Mouse (Mus musculus) ES-Bruce4 (cell line): ENCODE measurements at regions not wholly inside any gene's neighbourhood (a gene's known extent, or its start where the extent isn't known, plus 50 kb on each side); places are given as distances from the start of the nearest gene placed in this dataset.

Source experiments
- H3K27ac ChIP-seq: 2 replicates; pipeline ENCODE4 v1.5.1; 2012; ENCODE audit warnings: low read length, inconsistent platforms; ENCODE audit not compliant: insufficient read depth
- H3K27me3 ChIP-seq: 2 replicates; pipeline ENCODE4 v1.6.1; 2012; ENCODE audit warnings: mild to moderate bottlenecking, low read length, inconsistent platforms; ENCODE audit not compliant: control insufficient read depth, poor library complexity, insufficient read depth, severe bottlenecking
- H3K36me3 ChIP-seq: 2 replicates; pipeline ENCODE4 v1.6.1; 2012; ENCODE audit warnings: inconsistent platforms, mild to moderate bottlenecking, low read length, moderate library complexity; ENCODE audit not compliant: control insufficient read depth, poor library complexity, insufficient read depth, severe bottlenecking
- H3K4me1 ChIP-seq: one replicate; pipeline ENCODE4 v1.8.1; 2011; ENCODE audit warnings: low read length; ENCODE audit not compliant: control insufficient read depth, insufficient read depth
- H3K4me3 ChIP-seq: 2 replicates; pipeline ENCODE4 v1.5.1; 2011; ENCODE audit warnings: low read depth, mild to moderate bottlenecking, low read length
- H3K9ac ChIP-seq: 2 replicates; pipeline ENCODE4 v1.6.1; 2012; ENCODE audit warnings: low read depth, mild to moderate bottlenecking, inconsistent platforms; ENCODE audit not compliant: poor library complexity, severe bottlenecking
- H3K9me3 ChIP-seq: replicated peaks from 2 replicates; pipeline ENCODE4 v1.6.1; 2012; ENCODE audit warnings: mild to moderate bottlenecking, low read length, inconsistent platforms; ENCODE audit not compliant: control insufficient read depth, poor library complexity, insufficient read depth, severe bottlenecking
- CTCF ChIP-seq: IDR thresholded peaks from one replicate; pipeline ENCODE4 v1.8.1; 2011; ENCODE audit warnings: low read depth, low read length
- EP300 ChIP-seq: IDR thresholded peaks from 2 replicates; pipeline ENCODE4 v1.6.1; 2011; ENCODE audit warnings: low read depth, low read length; ENCODE audit not compliant: insufficient read depth
- POLR2A ChIP-seq: IDR thresholded peaks from one replicate; pipeline ENCODE4 v1.8.1; 2011; ENCODE audit warnings: low read length; ENCODE audit not compliant: insufficient read depth

DNA sequence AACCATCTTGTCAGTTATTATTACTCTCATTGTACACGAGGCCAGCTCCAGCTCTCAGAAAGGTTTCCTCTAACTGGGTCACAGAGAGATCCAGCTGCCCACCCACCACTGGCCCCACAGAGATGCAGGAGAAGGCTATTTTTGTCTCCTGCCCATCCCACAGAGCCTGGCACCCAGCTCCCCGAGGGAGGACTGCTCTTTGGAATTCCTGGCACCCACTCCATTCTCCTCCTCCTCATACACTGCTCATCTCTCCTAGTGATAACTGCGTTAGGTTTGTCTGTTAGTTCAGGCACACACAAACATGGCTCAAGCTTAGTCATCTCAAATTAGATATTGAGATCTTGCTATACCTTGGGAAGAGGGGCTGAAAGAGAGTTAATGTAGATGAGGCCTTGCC is 228.9 kb downstream of the Kcna4 start:
- Histone ChIP-seq H3K27me3 (no peaks in the 10 kb centered on the region), H3K4me1 (no peaks in the 10 kb centered on the region), H3K9me3 (no peaks in the 10 kb centered on the region), H3K36me3 (no peaks in the 10 kb centered on the region), H3K4me3 (no peak overlapping the region), H3K27ac (no peak overlapping the region), H3K9ac (no peak overlapping the region)
- no peak for TF ChIP-seq EP300
- TF ChIP-seq POLR2A: no peak
- TF ChIP-seq CTCF: no peak

DNA sequence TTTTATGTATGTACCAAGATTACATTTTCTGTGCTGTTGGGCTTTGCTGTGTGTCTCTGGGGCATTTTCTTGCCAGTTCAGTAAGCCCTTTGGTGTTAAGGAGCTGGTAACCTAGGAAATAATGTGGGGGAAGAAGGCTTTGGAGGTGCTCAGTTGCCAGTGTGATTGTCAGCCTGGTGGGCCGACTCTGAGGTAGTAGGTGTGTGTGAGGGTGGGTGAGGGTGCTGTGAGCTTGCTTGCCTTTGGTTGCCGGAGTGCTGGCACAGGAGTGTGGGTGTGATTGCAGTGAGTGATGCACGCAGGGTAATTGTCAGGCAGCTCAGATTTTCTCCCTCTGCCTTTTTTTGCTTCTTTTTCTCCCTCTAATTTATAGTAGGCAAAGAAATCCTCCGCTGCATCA is 229.3 kb downstream of the Kcna4 start:
- H3K4me3 ChIP-seq: no peak overlapping the region
- H3K27ac ChIP-seq: no peak overlapping the region
- H3K4me1 ChIP-seq: no peaks in the 10 kb centered on the region
- no peaks in the 10 kb centered on the region for H3K36me3 ChIP-seq
- TF ChIP-seq CTCF: no peak
- no peak for TF ChIP-seq EP300
- TF ChIP-seq POLR2A: no peak
- no peak overlapping the region for H3K9ac ChIP-seq
- H3K9me3 ChIP-seq: no peaks in the 10 kb centered on the region
- no peaks in the 10 kb centered on the region for H3K27me3 ChIP-seq

DNA sequence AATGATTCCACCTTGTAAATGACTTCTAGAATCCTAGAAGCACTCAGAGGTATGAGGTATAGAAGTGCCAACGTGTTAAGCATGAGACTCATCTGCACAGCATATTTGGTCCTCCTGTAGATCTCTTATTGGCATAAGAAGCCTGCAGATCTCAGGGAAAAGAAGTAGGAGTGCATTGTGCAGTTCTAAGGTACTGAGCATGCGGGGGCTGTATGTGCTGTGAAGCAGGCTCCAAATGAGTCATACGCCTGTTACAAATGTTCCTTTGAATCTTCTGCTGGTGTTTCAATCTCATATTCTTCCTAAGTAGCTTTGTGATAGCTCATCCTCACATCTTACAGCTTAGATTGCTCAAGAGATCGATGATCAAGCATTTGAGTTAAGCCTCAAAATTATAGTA is 252.7 kb downstream of the Kcna4 start:
- H3K9ac ChIP-seq: no peak overlapping the region
- no peaks in the 10 kb centered on the region for H3K9me3 ChIP-seq
- H3K36me3 ChIP-seq: no peaks in the 10 kb centered on the region

DNA sequence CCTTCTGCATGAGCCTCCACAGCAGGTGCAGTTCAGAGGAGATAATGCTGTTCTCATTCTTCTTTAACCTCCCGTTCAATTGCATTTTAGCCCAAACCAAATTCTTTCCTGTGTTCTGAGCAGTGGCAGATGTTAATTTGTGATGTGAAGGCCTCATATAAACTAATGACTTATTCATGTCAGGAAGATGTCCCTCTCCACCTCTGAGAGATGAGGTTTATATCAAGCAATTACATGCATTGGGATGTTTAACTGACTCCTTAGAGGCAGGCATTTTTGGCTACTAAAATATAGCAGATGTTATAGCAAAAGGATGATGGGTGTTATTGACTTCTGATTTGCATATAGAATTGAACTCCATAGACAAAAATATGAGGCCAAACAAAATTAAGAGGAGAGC is 262.1 kb downstream of the Kcna4 start:
- Histone ChIP-seq H3K27me3 (no peaks in the 10 kb centered on the region), H3K9ac (no peak overlapping the region), H3K27ac (no peak overlapping the region), H3K36me3 (no peaks in the 10 kb centered on the region), H3K4me3 (no peak overlapping the region), H3K9me3 (no peaks in the 10 kb centered on the region), H3K4me1 (no peaks in the 10 kb centered on the region)
- no peak for TF ChIP-seq EP300
- no peak for TF ChIP-seq CTCF
- TF ChIP-seq POLR2A: no peak

More for the DNA sequence above, 252.7 kb downstream of the Kcna4 start:
- no peak for TF ChIP-seq POLR2A
- TF ChIP-seq EP300: no peak
- TF ChIP-seq CTCF: no peak
- H3K27me3 ChIP-seq: no peaks in the 10 kb centered on the region
- no peak overlapping the region for H3K4me3 ChIP-seq
- no peaks in the 10 kb centered on the region for H3K4me1 ChIP-seq
- no peak overlapping the region for H3K27ac ChIP-seq

DNA sequence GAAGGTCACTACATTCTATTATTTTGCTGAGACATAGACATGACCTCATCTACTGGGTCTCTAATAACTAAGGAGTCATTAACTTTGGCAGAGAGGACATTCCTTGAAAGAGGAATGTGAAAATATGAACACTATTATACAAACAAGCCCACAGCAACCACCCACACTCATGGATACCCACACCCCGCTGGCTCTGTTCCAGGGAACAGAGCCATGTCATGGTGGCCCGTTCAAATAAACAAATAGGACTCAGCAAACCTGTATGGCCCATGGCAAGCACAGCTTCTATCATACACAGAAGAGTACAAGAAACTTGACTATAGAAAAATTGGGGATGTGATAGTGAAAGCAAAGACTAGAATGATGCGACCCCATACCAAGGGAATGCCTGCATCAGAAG is 265.8 kb downstream of the Kcna4 start:
- Histone ChIP-seq H3K9ac (no peak overlapping the region), H3K9me3 (no peaks in the 10 kb centered on the region), H3K4me3 (no peak overlapping the region), H3K27ac (no peak overlapping the region), H3K27me3 (no peaks in the 10 kb centered on the region; the same call in 1 of the 2 replicates), H3K36me3 (no peaks in the 10 kb centered on the region), H3K4me1 (no peaks in the 10 kb centered on the region)
- TF ChIP-seq POLR2A (no peak), CTCF (no peak), EP300 (no peak)

DNA sequence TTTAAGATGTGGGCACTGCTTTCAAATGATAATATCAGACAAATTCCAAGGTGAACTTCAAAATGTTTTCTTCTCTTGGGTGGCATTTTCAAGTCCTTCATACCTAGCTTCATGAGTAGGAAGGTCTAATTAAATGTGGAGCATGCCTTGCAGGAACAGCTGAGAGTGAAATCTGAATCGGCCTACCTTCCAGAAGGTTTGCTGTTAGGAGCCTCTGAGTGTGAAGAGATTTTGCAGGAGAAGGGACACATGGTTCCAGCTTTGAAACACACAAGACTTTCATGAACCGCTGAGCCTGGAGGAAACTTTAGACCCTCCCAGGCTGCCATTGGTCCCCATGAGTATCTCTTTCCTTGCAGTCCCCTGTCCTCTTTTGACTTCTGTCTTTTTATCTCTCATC is 279.2 kb downstream of the Kcna4 start:
- H3K4me1 ChIP-seq: no peaks in the 10 kb centered on the region
- no peaks in the 10 kb centered on the region for H3K27me3 ChIP-seq
- no peak overlapping the region for H3K27ac ChIP-seq
- H3K4me3 ChIP-seq: no peak overlapping the region
- H3K9ac ChIP-seq: no peak overlapping the region
- no peaks in the 10 kb centered on the region for H3K9me3 ChIP-seq
- TF ChIP-seq POLR2A (no peak), CTCF (no peak), EP300 (no peak)
- H3K36me3 ChIP-seq: no peaks in the 10 kb centered on the region
